Mouse (Mus musculus) cerebellum, adult 9-11 months (tissue): ENCODE measurements around the gene Magi1.

Experiments used
- DNase-seq: peaks from one replicate; pipeline ENCODE4 v3.0.0; 2022

The Magi1 gene

GRCm38 (mm10) chr6:94101256-94101655 lies 182.5 kb downstream of the Magi1 start:
- no peak for DNase-seq

GRCm38 (mm10) chr6:94094924-94095685 lies 188.6 kb downstream of the Magi1 start:
- DNase-seq = no peak

GRCm38 (mm10) chr6:94092969-94093597 lies 190.6 kb downstream of the Magi1 start:
- DNase-seq = no peak

GRCm38 (mm10) chr6:94092500-94092899 lies 191.2 kb downstream of the Magi1 start:
- DNase-seq = no peak

- DNase-seq = no peak
Measured at GRCm38 (mm10) chr6:94086855-94087254, 196.9 kb downstream of the Magi1 start.

- DNase-seq = no peak
Measured at GRCm38 (mm10) chr6:94084752-94085151, 199.0 kb downstream of the Magi1 start.

- no peak for DNase-seq
Measured at GRCm38 (mm10) chr6:94083459-94083858, 200.3 kb downstream of the Magi1 start.

GRCm38 (mm10) chr6:94080933-94081545 lies 202.7 kb downstream of the Magi1 start:
- DNase-seq = peak; percentile 64

- no peak for DNase-seq
Measured at GRCm38 (mm10) chr6:94078934-94079333, 204.8 kb downstream of the Magi1 start.

- no peak for DNase-seq
Measured at GRCm38 (mm10) chr6:94077013-94077412, 206.7 kb downstream of the Magi1 start.

GRCm38 (mm10) chr6:94075990-94076389 lies 207.7 kb downstream of the Magi1 start:
- no peak for DNase-seq

- DNase-seq = no peak
Measured at GRCm38 (mm10) chr6:94075228-94075627, 208.5 kb downstream of the Magi1 start.

- DNase-seq = no peak
Measured at GRCm38 (mm10) chr6:94071676-94072075, 212.0 kb downstream of the Magi1 start.

- DNase-seq = no peak
Measured at GRCm38 (mm10) chr6:94070702-94071101, 213.0 kb downstream of the Magi1 start.

GRCm38 (mm10) chr6:94069421-94069820 lies 214.3 kb downstream of the Magi1 start:
- no peak for DNase-seq

GRCm38 (mm10) chr6:94067741-94068450 lies 215.8 kb downstream of the Magi1 start:
- no peak for DNase-seq

- no peak for DNase-seq
Measured at GRCm38 (mm10) chr6:94064832-94065231, 218.9 kb downstream of the Magi1 start.

- DNase-seq = no peak
Measured at GRCm38 (mm10) chr6:94063542-94063941, 220.2 kb downstream of the Magi1 start.

- DNase-seq = no peak
Measured at GRCm38 (mm10) chr6:94061424-94061980, 222.2 kb downstream of the Magi1 start.

GRCm38 (mm10) chr6:94060621-94061213 lies 223.0 kb downstream of the Magi1 start:
- DNase-seq = no peak

- DNase-seq = no peak
Measured at GRCm38 (mm10) chr6:94059090-94059489, 224.6 kb downstream of the Magi1 start.

- DNase-seq = peak; percentile 25
Measured at GRCm38 (mm10) chr6:94053920-94054319, 229.8 kb downstream of the Magi1 start.

- DNase-seq = no peak
Measured at GRCm38 (mm10) chr6:94045180-94045579, 238.5 kb downstream of the Magi1 start.
